Mouse (Mus musculus): Measurements from ENCODE around the gene Nprl2. TPM values are rescaled to one million over a fixed set of nuclear protein-coding genes. Genes with fewer than 3 reads are reported as not detected.

Gene Nprl2
- polyA plus RNA-seq (2021; fragmentation: Nextera tagmentation): 62.2 and 70.1 TPM in 2 replicates
- long read RNA-seq, experiment 1, transcript Nprl2-201 (11 exons, 1,441 nt): major isoform, 226 of 344 reads
- long read RNA-seq, experiment 1, transcript Nprl2-203 (9 exons, 1,736 nt): minor isoform, 7 of 344 reads
- long read RNA-seq, experiment 1, partial matches to known transcripts: 6 of 344 reads
- long read RNA-seq, experiment 1, other reads (novel, unspliced or antisense): 105 of 344 reads
- long read RNA-seq, experiment 2, transcript Nprl2-201 (11 exons, 1,441 nt): major isoform, 66 of 74 reads
- long read RNA-seq, experiment 2, partial matches to known transcripts: 3 of 74 reads
- long read RNA-seq, experiment 2, other reads (novel, unspliced or antisense): 5 of 74 reads

GRCm38 (mm10) chr9:107541474-107542351 is at the start of gene Nprl2, which contains the start of gene Cyb561d2:
Nprl2 (plus strand) TSS chr9:107542226.
Cyb561d2 (minus strand) TSS chr9:107542193.

GRCm38 (mm10) chr9:107533791-107534407 is 8.1 kb upstream of the Nprl2 start, which contains the start of gene Tmem115:
Tmem115 (plus strand) TSS chr9:107533945.

GRCm38 (mm10) chr9:107547026-107547425 is 5.0 kb downstream of the Nprl2 start, which contains the start of gene Zmynd10:
Zmynd10 (plus strand) TSS chr9:107547298.

GRCm38 (mm10) chr9:107551117-107551889 is 9.3 kb downstream of the Nprl2 start, which contains the start of gene Rassf1:
Rassf1 (plus strand) TSS chr9:107551555.

GRCm38 (mm10) chr9:107563029-107563581 is 21.1 kb downstream of the Nprl2 start, which contains the start of gene Tusc2:
Tusc2 (plus strand) TSS chr9:107563255.

GRCm38 (mm10) chr9:107567702-107568319 is 25.8 kb downstream of the Nprl2 start, which contains the start of gene Hyal2:
Hyal2 (plus strand) TSS chr9:107567945.

GRCm38 (mm10) chr9:107576357-107577107 is 34.5 kb downstream of the Nprl2 start, which contains the start of gene Hyal1:
Hyal1 (plus strand) TSS chr9:107576927.

GRCm38 (mm10) chr9:107578587-107578986 is 36.6 kb downstream of the Nprl2 start, which contains the start of gene Naa80:
Naa80 (plus strand) TSS chr9:107578887.

GRCm38 (mm10) chr9:107580501-107581317 is 38.7 kb downstream of the Nprl2 start, which contains the start of gene Hyal3:
Hyal3 (plus strand) TSS chr9:107580818.

GRCm38 (mm10) chr9:107586974-107587832 is 45.2 kb downstream of the Nprl2 start, which contains the start of gene Ifrd2:
Ifrd2 (plus strand) TSS chr9:107587642.

Other genes starting within 250 kb of the Nprl2 start
- gene Cish, start 246.2 kb upstream of the Nprl2 start, polyA plus RNA-seq (2021; fragmentation: Nextera tagmentation): 5.4 and 7.4 TPM in 2 replicates
- 10.7 and 14.4 TPM in 2 replicates for gene Hemk1, start 203.9 kb upstream of the Nprl2 start, polyA plus RNA-seq (2021; fragmentation: Nextera tagmentation)
- 1.4 and 1.5 TPM in 2 replicates for gene 6430571L13Rik, start 201.6 kb upstream of the Nprl2 start, polyA plus RNA-seq (2021; fragmentation: Nextera tagmentation)
- gene Cacna2d2, start 142.6 kb upstream of the Nprl2 start, polyA plus RNA-seq (2021; fragmentation: Nextera tagmentation): 3.9 and 5.6 TPM in 2 replicates
- 38.4 and 40.4 TPM in 2 replicates for gene Tmem115, start 8.3 kb upstream of the Nprl2 start, polyA plus RNA-seq (2021; fragmentation: Nextera tagmentation)
- 34.9 and 46.6 TPM in 2 replicates for gene Cyb561d2, start within 50 bp of the Nprl2 start, polyA plus RNA-seq (2021; fragmentation: Nextera tagmentation)
- gene Zmynd10, start 5.1 kb downstream of the Nprl2 start, polyA plus RNA-seq (2021; fragmentation: Nextera tagmentation): 3.4 and 5.1 TPM in 2 replicates
- gene Rassf1, start 9.3 kb downstream of the Nprl2 start, polyA plus RNA-seq (2021; fragmentation: Nextera tagmentation): 11.1 and 12.9 TPM in 2 replicates
- 109 and 120 TPM in 2 replicates for gene Tusc2, start 21.0 kb downstream of the Nprl2 start, polyA plus RNA-seq (2021; fragmentation: Nextera tagmentation)
- gene Hyal2, start 25.7 kb downstream of the Nprl2 start, polyA plus RNA-seq (2021; fragmentation: Nextera tagmentation): 11.2 and 13.4 TPM in 2 replicates
- 2.2 and 2.6 TPM in 2 replicates for gene Hyal1, start 34.7 kb downstream of the Nprl2 start, polyA plus RNA-seq (2021; fragmentation: Nextera tagmentation)
- gene Naa80, start 36.7 kb downstream of the Nprl2 start, polyA plus RNA-seq (2021; fragmentation: Nextera tagmentation): 6.1 and 9.8 TPM in 2 replicates
- gene Hyal3, start 38.6 kb downstream of the Nprl2 start, polyA plus RNA-seq (2021; fragmentation: Nextera tagmentation): 0.40 and 0.54 TPM in 2 replicates
- 3.6 and 4.9 TPM in 2 replicates for gene Ifrd2, start 45.4 kb downstream of the Nprl2 start, polyA plus RNA-seq (2021; fragmentation: Nextera tagmentation)
- gene Sema3b, start 67.0 kb downstream of the Nprl2 start, polyA plus RNA-seq (2021; fragmentation: Nextera tagmentation): 1.7 and 2.5 TPM in 2 replicates
- gene Gnai2, start 93.1 kb downstream of the Nprl2 start, polyA plus RNA-seq (2021; fragmentation: Nextera tagmentation): 38.9 and 84.2 TPM in 2 replicates
- gene Slc38a3, start 127.3 kb downstream of the Nprl2 start, polyA plus RNA-seq (2021; fragmentation: Nextera tagmentation): 41.4 and 55.2 TPM in 2 replicates
- gene Gnat1, start 137.5 kb downstream of the Nprl2 start, polyA plus RNA-seq (2021; fragmentation: Nextera tagmentation): 10.7 and 19.3 TPM in 2 replicates
- gene Sema3f, start 168.2 kb downstream of the Nprl2 start, polyA plus RNA-seq (2021; fragmentation: Nextera tagmentation): 1.1 and 5.3 TPM in 2 replicates
- gene Rbm5, start 228.8 kb downstream of the Nprl2 start, polyA plus RNA-seq (2021; fragmentation: Nextera tagmentation): 33.3 and 36.9 TPM in 2 replicates

Measured in left cerebral cortex, adult 6 months (tissue).